Mouse (Mus musculus): ENCODE measurements around the gene BC030499.
"Not testable (repeated sequence)": the region's sequence is repeated elsewhere in the genome, so short reads cannot be mapped to it uniquely, and the experiment has no call there.

The BC030499 gene

DNA sequence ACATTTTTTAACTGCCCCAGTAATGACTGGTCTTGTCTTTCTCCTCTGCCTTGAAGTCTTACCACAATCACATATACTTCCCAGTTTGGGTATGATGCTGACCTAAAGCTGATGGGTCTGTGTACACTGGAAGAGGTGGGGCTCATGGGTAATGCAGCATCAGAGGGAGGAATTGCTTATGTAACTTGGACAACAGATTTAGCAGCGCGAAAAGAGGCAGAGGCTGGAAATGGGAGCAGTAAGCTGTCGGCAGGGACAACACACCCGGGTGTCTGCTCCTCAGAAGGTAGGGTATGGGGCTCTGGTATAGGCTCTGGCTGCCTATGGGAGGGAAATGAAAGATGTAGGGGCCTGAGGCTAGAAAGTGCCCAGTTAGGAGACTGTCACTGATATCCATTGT, at the start of gene BC030499:
Gene BC030499 (plus strand): TSS at position 188 of the 400 bp plus-strand sequence.
- DNase-seq (ENCODE audit: low spot score): no peak

DNA sequence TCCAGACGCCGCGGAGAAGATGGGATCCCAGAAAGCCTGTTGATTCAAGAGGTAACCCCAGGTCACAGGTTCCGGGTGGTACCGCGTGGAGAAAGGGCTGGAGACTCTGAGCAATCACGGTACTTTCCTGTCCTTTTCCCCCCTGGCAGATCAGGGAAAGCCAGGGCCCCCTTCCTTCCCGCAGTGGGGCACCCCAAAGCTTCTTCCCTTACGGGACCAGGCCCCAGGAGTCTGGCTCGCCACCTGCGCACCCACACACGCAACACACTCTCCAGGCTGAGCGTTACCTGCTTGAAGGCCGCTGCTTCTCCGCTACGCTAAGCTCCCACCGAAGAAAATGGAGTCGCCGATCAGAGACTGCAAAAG, 45.4 kb upstream of the BC030499 start:
- peak; percentile 38 for DNase-seq (ENCODE audit: low spot score)

DNA sequence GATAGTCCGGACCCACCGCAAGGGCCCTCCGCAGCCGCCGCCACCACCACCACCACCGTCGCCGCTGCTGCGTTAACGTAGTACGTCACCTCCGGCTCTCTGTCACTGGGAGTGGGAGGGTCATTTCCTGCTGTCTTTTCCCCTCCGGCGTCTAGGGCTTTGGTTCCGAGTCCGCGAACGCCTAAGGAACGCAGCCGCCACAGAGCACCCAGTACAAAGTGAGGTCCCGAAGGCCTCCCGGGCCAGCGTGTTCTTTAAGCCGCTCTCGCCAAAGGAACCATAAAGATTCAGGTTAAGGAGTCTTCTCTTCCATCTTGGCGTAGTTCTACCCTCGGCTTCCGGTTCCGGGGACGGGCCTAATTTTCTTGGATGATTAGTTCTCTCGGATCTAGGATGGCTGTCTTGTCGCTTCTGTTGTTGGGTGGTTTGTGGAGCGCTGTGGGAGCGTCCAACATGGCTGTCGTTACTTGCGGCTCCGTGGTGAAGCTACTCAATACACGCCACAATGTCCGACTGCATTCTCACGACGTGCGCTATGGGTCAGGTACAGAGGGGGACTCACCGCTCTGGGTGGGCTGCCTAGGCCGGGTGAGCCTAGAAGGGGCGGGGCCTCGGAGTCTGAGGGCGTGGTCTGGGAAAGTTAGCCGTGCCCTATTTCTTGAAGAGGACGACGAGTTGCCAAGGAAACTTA, 44.9 kb upstream of the BC030499 start, which contains the start of the genes Sdf2 and Supt6:
Gene Sdf2 (plus strand): TSS at position 120 of the 691 bp plus-strand sequence.
Gene Supt6 (minus strand): TSS at position 361 of the 691 bp plus-strand sequence.
- peak; percentile 95 for DNase-seq (ENCODE audit: low spot score)

DNA sequence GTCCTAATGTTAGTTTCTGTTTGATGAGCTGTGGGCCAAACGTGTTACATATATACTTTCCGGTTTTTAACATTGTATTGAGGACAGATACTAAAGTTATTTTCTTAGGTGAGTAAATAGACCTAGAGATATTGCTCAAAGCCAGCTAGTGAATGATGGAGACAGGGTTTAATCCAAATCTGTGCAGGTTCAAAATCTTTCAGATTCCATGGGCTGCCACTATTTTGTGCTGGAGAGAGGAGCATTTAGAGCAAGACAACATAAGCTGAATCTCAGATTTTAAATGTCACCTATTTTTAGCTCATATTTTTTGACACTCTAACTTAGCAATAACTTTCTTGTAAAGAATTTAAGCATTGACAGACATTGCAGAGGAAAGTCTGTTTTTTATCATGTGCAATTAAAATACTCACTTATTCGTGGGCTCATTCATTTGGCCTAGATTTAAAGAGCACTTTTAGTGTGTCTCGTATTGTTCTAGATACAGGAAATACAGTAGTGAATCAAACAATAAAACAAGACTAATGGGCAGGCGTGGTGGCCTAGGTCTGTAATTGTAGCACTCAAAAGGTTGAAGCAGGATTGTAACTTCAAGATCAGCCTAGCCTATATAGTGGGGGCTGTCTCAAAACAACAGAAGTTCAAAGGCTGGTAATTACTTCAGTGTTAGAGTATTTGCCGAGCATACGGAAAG, 44.2 kb upstream of the BC030499 start:
- no peak for DNase-seq (ENCODE audit: low spot score)

DNA sequence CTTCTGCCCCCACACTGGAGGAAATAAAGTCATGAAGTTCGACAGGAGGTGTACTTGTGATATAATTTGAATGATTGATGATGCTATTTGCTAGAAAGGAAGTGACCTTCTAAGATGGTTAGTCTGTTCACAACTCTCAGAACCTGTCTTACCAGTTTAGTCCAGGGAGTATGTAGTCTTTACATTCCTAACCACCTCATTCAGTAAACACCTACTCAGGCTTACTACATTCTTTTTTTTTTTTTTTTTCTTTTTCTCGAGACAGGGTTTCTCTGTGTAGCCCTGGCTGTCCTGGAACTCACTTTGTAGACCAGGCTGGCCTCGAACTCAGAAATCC, 43.7 kb upstream of the BC030499 start:
- no peak for DNase-seq (ENCODE audit: low spot score)

DNA sequence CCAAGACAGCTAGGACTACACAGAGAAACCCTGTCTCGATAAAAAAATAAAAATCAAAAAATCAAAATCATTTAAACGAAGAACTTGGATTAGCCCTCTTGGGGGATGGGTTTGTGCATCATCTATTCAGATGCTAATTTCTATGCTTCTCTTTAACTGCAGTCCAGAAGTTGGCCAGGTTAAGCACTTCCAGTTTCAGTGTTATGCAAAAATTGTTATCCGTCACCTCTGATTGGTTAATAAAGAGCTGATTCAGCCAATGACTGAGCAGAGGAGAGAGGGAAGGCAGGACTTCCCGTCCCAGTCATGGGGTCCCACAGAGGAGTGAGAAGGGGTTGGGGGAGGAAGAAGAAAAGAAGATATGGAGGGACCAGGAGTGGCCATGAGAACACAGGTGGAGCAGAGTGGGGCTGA, 42.9 kb upstream of the BC030499 start:
- DNase-seq (ENCODE audit: low spot score): no peak

DNA sequence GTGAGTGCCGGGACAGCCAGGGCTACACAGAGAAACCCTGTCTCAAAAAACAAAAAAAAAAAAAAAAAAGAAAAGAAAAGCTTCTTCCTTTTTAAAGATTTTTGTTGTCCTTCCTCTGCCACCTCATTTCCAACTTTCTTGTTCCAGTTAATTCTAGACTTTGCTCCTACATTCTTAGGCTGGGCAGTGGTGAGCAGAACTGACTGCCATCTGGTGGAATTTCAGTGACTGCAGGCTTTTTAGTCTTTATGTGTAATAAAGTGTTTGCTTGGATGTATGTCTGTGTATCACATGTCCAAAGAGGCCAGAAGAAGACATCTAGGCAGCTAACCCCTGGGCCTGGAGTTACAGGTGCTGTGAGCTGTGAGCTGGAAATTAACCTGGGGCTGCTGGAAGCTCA, 34.0 kb upstream of the BC030499 start:
- peak; percentile 48 for DNase-seq (ENCODE audit: low spot score)

DNA sequence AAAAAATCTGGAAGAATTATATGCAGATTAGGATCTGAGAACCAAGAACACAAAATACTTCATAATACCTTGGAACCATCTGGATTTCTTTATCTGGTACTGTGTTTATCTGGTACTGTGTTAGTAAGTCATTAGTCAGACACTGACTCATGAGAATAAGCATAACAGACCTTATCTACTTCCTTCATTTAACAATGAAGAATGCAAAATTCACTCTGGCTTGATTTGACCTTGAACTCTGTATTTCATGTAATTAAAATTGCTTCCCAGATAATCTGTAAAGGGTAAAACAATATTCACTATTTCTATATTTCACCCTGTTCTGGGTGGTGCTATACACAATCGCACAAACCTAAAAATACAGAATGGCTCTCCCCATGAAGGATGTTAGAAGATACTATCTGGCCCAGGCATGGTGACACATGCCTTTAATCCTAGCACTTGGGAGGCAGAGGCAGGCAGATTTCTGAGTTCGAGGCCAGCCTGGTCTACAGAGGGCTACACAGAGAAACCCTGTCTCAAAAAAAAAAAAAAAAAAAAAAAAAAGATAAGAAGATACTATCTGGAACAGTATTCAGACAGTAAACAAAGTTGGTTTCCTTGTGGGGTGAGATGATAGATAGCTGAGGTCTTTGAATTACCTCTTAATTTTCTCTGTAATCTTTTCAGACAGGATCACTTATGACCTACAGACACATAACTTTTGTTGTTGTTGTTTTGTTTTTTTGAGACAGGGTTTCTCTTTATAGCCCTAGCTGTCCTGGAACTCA, 30.0 kb upstream of the BC030499 start:
- no peak for DNase-seq (ENCODE audit: low spot score)

DNA sequence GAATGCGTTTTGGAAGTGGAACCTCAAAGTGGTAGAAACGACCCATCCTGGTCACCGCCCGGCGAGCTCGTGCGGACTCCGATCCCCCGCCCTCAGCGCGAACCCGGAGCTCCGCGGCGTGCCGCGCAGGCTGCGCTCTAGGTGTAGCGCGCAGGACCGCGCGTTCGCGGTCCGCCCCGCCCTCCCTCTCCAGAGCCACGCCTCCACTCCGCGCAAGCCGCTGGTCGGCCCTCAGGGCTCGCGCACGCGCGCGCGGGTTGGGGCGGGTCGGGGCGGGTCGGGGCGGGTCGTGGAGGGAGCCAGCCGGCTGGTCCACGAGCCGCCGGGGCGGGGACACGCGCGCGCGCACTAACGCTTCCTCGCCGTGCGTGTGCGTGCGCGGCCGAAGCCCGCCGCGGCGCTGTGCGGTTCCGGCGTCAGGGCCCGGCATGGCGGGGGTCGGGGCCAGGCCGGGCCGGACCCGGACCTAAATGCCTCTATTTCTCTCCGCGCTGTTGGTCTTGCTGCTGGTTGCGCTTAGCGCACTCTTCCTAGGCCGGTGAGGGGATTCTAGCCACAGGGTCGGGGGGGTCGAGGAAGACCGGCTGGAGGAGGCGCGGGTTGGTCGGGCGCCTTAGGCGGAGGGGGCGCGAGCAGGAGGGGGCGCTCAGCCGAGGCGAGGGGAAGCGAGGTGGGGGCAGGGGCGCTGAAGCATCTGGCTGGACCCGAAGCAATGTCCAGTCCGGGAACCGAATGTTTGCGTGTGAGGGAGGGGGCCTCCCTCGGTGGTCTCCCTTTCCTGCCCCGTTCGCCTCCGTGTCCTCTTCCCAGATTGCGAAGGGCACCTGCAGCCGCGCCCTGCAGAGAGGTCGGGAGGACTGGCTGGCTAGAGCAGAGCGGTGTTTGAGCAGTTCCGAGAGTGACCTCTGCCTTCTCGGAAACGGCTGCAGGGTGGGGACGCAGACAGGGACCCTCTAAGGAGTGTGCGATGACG, 29.0 kb upstream of the BC030499 start, which contains the start of gene 2610507B11Rik:
Gene 2610507B11Rik (plus strand): TSS at position 373 of the 973 bp plus-strand sequence.
- DNase-seq (ENCODE audit: low spot score): peak; percentile 92

DNA sequence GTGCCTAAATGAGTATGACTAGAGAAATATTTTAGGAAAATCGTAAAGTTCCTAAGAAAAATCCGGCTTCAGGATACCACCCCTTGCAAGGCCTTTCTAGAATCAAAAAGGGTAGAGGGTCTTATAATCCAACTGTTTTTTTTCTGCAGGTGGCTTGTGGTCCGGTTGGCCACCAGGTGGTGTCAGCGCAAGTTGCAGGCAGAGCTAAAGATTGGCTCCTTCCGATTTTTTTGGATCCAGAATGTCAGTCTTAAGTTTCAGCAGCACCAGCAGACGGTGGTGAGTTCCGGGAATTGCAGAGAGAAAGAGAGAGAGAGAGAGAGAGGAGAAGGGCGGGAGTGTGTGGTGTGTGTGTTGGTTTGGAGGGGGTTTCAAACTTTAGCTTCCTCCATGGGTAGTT, 28.1 kb upstream of the BC030499 start:
- peak; percentile 88 for DNase-seq (ENCODE audit: low spot score)

DNA sequence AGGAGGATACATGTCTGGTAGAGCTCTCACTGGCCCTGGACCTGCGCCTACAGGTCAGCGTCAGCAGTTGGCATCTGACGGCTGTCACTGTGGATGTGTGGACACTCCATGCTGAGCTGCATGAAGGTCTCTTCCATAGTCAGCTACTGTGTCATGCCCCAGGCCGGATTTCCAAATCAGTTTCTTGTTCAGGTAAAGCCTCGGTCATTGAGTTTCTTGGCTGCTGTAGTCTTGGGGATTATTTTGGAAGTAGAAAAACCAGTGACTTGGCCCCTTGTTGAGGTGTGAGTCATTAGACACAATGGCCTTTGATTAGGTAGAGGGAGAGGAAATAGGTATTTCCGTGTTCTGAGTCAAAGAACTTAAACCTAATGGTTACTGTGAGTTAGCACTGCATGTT, 25.1 kb upstream of the BC030499 start:
- no peak for DNase-seq (ENCODE audit: low spot score)

DNA sequence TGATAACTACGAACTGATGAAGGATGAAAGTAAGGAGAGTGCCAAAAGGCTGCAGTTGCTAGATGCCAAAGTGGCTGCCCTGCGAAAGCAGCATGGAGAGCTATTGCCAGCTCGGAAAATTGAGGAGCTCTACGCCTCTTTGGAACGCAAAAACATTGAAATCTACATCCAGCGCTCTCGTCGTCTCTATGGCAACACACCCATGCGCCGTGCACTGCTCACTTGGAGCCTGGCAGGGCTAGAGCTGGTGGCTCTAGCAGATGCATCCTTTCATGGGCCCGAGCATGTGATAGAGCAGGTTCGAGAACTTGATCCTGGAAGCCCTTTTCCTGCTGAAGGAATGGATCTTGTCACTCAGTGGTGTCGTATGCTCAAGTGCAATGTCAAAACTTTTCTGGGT, 18.7 kb upstream of the BC030499 start:
- no peak for DNase-seq (ENCODE audit: low spot score)

DNA sequence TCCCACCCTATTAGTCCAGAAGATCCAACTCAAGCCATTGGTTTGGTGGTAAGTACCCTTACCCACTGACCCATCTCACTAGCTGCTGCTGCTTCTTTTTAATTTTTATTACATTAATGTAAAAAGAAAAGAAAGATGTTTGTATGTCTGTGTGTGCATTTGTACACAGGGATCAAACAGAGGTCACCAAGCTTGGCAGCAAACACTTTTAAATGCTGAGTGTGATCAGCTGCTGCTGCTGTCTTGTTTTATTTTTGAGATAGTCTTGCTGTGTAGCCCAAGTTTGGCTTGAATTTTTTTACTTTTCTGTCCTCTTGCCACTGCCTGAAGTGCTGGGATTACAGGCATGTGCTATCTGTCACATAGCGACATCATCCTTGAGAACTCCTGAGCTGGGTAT, 15.0 kb upstream of the BC030499 start:
- DNase-seq (ENCODE audit: low spot score): no peak

DNA sequence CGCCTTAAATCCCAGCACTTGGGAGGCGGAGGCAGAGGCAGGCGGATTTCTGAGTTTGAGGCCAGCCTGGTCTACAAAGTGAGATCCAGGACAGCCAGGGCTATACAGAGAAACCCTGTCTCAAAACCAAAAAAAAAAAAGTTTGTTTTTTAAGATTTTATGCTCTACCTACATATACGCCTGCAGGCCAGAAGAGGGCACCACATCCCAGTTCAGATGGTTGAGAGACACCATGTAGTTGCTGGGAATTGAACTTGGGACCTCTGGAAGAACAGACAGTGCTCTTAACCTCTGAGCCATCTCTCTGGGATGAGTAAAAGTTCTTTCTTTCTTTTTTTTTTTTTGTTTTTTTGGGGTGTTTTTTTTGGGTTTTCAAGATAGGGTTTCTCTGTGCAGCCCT, 14.5 kb upstream of the BC030499 start:
- not testable (repeated sequence) for DNase-seq (ENCODE audit: low spot score)

DNA sequence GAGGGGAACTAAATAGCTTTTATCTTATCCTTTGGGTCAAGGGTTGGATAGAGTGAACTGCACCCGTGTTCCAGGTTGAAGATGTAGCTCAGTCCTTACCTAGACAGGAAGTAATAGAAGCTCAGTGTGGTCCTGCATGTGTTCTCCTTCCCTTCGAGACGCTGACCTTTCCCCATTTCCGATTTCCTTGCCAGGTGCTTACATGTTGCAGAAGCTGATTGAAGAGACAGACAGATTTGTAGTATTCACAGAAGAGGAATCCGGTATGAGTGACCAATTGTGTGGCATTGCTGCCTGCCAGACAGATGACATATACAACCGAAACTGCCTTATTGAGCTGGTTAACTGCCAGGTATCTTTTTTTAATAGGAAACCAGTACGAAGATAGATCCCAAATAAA, 11.8 kb upstream of the BC030499 start:
- no peak for DNase-seq (ENCODE audit: low spot score)

DNA sequence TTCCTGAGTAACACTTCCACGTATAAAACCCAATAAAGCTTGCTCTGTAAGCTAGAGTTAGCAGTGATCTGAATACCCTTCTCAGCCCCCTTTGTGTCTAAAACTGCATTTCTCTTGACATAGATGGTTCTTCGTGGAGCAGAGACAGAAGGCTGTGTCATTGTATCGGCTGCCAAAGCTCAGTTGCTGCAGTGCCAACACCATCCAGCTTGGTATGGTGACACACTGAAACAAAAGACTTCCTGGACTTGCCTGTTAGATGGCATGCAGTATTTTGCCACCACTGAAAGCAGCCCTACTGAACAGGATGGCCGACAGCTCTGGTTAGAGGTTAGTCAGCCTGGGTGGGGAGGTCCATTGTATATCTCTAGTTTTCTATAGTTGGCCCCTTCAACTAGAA, 11.1 kb upstream of the BC030499 start:
- no peak for DNase-seq (ENCODE audit: low spot score)

DNA sequence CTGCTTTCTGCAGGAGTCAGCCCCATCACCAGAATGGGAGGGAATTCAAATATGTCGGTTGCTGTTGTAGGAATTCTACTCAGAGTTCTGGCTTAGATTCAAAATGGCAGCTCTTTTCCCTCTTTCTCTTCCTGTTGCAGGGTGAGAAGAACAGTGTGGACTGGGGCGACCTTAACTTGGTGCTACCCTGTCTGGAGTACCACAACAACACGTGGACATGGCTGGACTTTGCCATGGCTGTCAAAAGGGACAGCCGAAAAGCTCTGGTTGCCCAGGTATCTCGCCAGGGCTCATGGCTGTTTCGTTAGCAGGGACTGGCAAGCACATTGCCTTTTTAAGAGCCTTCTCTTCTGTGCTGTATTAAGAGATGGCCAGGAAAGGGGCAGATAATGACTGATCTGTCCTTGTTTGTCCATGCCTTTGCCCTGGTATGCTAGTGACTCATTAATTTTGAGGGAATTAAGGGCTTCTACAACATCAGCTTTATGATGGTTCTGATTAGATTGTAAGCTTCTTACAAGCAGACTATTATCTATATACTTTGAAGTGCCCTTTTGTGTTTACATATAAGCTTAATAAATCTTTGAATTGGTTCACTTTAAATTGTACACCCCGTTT, 1.4 kb upstream of the BC030499 start:
- DNase-seq (ENCODE audit: low spot score): no peak

DNA sequence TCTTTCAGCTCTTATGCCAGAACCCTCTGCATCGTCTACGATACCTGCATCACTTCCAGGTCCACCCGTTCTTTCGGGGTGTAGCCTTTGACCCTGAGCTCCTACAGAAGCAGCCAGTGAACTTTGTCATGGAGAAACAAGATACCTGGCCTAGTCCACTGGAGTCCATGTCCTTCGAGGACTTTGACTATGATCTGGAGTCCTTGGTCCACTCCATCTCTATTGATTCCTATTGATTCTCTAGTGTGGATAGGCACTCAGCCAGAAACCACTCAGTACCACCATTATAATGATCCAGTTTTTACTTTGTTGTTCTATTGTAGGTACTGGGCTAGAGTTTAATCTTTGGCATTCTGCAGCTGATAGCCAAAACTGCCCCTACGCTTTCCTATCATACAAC, 3.9 kb downstream of the BC030499 start:
- no peak for DNase-seq (ENCODE audit: low spot score)

DNA sequence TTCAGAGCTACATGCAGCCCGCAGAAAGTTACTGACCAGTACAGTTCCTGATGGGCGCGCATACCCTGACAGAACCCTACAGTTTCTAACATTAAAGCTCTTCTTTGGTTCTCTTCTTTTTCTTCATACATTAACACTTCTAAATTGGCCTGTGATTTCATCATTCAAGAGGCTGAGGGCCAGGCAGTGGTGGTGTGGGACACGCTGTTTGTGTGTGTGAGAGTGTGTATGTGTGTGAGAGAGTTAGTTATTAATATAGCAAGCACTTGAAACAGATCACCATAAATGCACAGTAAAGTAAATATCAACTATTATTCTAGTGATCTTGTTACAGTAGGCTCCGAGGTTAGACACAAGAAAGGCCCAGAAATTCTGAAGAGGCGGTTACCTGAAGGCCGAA, 10.3 kb downstream of the BC030499 start:
- DNase-seq (ENCODE audit: low spot score): no peak

DNA sequence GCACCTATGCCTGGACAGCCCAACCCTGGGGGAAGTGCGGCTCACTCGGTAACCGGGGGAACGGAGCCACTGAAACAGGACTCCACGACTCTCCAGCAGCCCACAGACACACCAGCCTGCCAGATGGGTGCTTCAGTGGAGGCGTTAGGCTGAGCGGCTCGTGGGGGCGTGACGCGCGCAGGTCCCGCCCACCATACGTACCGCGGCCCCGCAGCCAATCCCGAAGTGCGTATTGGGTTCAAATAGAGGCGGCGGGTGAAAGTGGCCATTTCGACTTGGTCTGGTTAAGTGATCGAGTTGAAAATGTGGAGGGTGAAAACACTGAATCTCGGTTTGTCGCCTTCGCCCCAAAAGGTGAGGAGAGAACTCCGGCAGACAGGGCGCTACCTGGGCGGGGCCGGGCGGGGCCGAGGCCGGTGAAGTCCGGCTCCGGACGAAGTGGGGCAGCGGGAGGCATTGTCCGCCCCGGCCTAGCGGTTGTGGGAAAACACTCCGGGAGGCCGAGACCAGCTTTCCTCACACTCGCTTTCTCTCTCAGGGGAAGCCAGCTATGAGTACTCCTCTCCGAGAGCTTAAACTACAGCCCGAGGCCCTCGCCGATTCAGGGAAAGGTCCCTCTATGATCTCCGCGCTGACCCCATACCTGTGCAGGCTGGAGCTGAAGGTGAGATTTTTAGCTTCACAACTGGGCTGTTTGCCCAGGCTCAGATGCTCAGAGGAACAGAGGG, 10.9 kb downstream of the BC030499 start, which contains the start of gene Spag5:
Gene Spag5 (plus strand): TSS at position 173 of the 728 bp plus-strand sequence.
- DNase-seq (ENCODE audit: low spot score): peak; percentile 85

Measured in adipocyte (in vitro differentiated cells).